Mouse (Mus musculus) layer of hippocampus, adult 9-10 months (tissue): Measurements from ENCODE around the gene Igfbp2.

Source experiments
- DNase-seq: peaks from one replicate; pipeline ENCODE4 v3.0.0; 2022; ENCODE audit warnings: low spot score

Igfbp2 gene

DNA sequence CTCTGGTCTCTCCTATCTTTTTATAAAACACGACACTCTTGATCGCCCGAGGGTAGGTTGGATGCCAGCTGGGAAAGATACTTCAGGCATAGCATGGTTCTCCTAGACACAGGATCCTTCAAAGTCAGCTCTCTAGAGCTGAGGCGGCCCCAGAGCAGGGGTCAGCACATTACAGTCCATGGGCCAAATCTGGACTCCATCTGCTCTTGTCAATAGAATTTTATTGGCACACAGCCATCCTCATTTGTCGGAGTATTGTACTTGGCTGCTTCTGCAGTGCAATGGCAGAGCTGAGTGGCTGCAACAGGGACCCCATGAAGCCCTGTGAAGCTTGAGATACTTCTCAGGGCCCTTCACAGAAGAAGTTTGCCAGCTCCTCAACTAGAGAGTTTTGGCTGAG, 9.1 kb upstream of the Igfbp2 start:
- no peak for DNase-seq

DNA sequence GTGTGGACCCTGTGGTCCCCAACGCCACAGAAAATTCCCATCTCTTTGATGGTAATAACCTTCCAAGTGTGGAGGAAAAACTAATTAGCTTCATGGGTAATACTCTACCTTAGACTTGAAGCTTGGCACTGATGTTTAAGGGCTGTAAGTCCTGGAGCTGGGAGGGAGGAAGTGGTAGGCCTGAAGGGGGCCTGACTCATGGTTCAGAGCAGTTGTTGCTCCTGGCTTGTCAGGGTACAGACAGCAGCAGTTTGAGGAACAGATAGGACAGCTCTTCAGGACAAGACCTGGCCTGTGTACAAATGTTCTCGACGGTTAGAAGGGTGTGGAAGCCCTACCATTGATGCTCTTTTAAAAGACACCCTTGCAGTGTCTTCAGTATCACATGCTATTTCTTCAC, 8.7 kb upstream of the Igfbp2 start:
- DNase-seq = no peak

DNA sequence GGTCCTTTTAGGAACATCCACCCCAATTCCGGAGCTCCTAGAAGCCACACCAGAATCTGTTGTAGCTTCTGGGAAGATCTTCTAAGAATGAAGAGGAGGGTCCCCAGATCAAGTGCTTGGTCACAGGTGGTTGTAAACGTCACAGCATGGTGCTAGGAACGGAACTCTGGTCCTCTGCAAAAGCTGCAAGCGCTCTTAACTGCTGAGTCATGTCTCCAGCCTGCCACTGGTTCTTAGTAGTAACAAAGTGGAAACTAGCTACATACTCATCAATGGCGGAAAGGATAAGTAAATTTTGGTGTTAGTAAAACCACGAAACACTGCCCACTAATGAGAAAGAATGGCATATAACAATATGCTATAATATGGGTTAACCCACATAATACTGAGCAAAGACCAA, 4.3 kb upstream of the Igfbp2 start:
- DNase-seq = no peak

DNA sequence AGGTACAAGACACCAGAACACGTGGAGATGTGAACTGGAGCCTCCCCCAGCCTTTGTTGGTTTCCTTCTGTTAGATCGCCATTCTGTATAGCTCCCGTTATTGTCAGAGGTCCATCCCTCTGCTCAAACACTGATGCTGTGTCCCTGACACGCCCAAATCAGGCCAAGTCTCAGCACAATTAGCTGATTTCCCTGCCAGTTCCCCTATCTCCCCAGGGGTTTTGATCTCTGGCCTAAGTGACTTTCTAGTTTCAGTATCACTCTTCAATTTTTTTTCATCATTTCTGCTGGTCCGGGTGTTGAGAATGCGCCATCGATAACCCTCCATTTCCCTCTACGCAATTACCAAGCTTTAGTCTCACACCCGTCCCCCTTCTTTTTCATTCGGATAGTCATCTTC, 1.4 kb upstream of the Igfbp2 start:
- DNase-seq = no peak

DNA sequence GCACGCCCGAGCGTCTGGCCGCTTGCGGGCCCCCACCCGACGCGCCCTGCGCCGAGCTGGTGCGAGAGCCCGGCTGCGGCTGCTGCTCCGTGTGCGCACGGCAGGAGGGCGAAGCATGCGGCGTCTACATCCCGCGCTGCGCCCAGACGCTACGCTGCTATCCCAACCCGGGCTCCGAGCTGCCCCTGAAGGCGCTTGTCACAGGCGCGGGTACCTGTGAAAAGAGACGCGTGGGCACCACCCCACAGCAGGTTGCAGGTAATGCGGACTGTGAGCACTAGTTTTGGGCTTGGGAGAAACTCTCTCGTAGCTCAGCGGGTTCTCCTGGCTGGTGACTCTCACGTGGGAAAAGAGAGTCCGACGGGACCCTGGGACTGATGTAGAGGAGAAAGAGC, 401 bp downstream of the Igfbp2 start:
- DNase-seq = no peak

DNA sequence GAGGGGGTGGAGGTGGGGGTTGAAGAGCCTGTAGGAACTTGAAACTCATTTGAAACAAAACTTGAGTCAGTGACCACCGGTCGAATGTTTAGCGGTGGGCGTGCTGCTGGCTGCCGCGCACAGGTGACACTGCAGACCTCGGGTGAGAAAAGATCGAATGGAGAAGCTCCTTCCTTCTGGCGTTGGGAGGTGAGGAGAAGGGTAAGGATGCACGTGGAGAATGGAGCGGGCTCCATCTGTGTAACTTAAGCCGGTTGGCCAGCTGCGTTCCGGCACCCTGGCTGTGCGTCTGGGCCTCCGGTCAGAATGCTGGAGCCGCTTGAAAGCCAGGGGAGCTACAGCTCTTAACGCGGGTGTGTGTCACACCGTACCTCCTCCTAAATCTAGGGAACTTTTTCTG, 983 bp downstream of the Igfbp2 start:
- no peak for DNase-seq

DNA sequence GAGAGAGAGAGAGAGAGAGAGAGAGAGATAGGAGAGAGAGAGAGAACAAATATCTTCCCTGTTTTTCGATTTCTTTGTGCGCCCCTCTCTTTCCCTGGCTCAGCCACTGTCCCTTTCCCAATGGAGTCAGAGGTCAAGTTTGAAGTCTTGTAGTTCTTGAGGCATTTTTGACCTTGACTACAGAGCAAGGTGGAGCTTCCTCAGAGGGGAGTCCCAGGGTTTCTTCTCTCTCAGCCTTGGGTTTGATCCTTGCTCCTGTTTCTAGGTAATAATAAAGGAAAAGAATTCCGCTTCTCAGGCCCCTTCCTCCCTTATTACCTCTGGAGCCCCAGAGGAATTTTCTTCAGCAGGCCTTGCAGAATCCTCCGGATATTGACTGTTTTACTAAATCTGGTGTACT, 1.6 kb downstream of the Igfbp2 start:
- no peak for DNase-seq

DNA sequence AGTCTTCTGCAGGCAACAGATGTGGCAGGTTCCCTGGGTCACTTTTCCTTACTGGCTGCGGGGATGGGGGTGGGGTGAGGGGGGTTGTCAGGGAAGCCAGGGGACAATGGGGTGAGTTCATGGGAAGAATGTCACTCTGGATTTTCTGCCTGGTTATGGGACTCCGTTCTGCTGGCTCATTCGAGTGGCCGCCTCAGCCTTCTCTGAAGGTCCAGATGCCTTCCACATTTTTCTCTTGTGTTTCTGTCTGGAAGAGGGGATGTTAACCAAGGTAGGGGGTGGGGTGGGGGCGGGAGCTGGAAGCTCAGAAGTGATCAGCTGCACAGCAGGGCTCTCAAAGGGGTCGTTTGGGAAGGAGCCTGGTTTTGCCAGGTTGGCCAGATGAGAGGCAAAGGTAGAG, 2.1 kb downstream of the Igfbp2 start:
- no peak for DNase-seq

DNA sequence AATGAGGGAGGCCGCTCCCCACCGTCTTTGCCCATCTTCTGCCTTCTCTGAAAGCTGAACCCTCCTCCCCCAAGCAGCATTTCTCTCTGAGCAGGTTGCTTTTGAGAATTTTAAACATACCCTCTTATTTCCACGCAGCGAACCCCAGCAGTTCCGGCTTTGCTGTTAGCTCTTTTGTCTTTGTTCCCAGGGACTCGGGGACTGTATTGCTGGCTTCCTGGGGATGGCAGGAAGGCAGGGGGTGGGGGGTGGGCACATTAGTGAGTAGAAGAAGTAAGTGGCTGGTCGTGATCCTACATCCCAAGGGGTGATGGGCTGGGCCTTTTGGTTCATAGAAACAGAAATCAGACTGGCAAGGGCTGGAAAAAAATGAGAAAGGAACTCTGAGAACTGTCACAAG, 2.6 kb downstream of the Igfbp2 start:
- no peak for DNase-seq

DNA sequence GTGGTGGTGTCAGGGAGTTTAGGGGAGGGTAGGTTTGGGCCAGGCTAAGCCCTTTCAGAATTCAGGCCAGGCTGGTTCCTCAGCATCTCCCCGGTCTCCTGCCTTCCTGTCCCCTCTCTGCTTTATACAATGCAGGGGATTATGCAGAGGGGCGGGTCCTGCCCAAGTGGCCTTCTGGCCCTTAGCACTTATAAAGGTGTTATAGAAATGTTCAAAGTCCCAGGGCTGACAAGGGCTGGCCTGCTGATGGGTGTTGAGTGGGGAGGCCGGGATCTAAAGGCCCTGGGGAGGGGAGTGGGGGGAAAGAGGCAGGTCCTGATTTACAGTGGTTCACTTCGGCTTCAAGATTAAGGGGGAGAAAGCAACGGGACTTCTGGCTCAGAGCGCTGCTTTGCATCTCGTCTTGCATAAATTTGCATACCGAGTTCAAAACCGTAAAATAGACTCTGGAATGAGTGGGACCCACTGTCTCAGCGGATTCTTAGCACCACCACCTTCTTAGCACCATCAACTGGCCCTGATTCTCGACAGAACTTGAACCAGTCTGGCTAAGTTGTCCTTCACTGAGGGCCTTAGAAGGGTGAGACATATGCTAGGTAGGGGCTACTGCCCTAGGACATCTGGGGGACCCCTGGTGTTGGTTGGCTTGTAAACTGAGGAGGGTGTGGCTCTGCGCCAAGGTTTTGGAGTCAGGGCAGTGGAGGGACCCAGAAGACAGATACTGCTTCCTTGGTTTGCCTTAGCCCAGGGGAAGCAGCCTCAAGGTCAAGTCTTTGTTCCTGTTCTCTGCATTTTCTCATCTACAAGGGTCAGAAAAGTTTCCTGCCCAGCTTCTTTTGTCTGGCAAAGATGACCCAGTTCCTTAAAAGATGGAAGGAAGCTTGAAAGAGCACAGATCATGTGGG, 3.4 kb downstream of the Igfbp2 start:
- no peak for DNase-seq

DNA sequence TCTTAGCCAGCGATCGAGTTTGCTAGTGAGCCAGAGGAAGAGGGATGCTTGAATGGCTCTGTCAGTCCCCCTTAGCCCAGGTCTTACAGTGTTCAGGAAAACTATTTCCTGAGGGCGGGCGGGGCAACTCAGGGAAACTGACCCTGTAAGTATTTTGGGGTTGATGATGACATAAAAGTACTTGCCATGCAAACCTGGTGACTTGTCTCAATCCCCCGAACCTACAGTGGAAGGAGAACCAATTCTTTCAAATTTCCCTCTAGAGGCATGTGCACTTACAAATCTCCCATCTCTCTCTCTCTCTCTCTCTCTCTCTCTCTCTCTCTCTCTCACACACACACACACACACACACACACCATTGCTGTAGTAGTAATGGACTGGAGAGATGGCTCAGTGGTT, 4.5 kb downstream of the Igfbp2 start:
- DNase-seq = no peak

DNA sequence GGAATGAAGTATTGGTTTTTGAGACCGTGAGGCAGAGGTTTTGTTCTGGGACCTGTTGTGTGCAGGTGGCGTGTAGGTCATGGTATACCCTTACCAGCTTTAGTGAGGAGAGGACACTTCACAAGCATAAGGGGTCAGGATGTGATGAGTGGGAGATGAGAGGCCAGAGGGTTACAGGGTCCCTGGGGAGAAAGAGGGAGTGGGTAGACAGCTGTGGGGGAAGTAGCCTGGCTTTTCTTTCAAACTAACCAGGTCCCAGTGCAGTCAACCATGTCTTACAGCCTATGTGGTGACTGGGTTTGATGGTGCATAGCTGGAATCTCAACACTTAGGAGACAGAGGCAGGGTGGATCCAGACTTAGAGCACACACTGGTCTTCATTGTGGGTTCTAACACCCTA, 6.2 kb downstream of the Igfbp2 start:
- DNase-seq = no peak

DNA sequence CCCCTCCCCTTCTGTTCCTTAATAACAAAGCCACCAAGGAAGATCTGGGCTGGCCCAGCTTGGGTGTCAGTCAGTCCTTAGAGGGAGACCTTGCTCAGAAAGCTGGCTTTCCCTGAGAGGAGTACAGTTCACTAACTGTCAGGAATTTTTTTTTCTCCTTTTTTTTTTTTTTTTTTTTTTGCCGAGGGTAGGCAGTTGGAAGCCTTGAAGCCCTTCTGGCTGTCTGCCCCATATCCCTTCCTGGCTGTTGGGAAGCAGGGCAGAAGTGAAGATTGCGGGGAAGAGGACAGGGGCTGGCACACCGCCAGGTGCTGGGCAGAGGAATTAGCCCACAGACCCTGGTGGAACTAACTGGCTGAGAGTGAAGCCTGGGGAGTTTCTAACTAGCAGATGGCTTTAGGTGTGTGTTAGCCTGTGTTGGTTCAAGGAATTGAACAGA, 8.4 kb downstream of the Igfbp2 start:
- DNase-seq = no peak

DNA sequence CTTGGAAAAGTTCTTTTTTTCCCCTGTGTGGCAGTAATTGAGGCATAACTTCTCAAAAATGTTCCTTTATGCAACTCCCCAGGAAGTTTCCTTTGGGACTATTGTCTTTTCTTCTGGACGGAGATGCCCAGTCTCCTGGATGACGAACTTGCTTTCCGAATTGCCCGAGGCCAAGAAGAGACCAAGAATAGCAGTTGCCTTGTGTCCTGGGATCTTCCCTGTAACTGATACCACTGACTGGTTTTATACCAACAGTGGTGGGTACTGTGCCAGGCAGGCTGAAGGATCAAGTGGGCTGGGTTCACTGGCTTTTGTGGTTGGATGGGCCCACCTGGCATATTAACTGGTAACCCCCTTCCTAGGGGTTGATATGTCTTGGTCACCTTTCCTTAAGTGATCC, 9.3 kb downstream of the Igfbp2 start:
- no peak for DNase-seq

DNA sequence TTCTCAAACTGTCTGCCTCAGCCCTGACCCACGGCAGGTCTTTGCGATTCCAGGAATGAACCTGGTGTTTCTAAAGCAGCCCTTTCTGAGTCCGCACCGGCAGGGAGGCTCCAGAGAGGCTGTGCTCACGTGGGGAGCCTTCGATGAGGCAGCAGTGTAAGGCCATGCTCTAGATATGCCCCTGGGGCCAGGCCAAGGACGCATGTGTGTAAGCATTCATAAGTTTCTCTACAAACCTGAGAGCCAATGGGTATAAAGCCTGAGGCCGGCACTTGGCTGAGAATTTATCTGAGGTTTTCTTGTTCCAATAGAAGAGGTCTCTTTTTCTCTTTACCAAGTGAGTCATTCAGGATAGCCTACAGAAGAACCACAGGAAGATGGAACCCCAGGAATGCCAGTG, 15.1 kb downstream of the Igfbp2 start:
- no peak for DNase-seq

DNA sequence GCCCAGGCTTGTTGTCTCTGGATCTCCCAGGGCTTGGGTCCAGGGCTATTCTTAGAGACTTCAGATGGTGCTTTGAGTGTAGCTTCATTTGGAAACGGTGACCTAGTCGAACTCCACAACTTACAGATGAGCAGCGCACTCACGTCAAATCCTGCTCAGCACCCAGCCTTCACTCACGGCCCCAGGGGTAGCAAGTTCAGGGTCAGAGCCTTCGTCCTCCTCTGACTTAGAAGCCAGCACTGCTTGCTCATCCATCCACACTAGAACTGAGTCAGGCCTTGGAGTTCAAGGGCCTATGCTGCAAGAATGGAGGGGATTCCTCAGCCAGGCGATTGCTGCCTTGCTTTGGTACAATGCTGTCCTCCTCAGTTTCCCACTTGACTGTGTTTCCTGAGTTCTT, 15.5 kb downstream of the Igfbp2 start:
- DNase-seq = no peak

DNA sequence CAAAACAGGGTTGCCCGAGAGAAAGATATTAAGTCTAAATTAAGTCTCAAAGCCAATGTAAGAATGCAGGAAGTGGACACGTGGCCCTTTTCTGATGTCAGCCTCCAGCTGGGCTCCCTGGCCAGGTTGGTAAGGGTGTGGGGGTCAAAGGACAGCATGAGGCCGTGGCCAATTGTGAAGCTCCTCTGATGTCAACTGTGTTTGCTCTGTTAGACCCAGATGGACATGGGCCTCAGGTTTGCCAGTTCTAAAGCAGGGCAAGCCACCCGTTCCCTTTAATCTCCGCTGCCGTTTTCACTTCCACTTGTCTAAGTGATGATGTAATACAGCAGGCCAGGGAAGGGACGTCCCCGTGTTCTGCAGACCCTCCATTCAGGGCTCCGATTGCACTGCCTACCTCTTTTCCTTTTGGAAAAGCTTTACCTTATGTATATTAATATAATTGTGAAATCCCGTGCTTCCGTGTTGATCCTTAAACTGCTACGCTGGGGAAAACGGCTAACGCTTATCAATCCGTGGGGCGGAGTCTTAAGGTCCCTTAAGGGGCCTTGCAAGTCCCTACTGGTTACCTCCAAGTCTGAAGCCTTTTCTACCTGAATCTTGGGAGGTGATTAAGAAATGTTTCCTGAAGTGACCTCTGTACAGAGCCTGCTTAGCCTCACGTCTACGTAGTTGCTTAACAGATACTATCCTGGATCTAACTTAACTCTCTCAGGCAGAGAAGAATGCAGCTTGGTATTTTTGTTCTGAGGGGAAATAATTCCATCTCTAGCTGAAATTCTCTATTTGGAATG, 18.6 kb downstream of the Igfbp2 start:
- no peak for DNase-seq

DNA sequence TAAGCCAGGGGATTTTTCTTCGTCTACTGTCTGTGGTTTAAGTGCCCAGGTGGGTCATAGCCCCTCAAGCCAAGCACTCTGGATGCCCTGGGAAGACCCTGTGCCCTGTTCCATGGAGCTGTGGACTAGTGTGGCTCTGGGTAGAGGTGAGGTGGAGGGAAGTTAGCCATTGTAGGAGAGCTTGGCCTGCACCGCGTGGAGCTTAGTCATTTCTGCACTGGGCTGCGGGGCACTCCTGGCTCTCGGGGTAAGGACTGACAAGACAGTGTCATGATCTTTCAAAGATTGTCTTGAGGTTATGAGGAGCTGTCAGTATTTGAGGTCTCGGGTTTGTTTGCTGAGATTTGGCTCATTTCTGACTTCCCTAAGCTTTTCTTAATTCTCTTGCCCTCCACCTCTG, 20.4 kb downstream of the Igfbp2 start:
- DNase-seq = no peak

DNA sequence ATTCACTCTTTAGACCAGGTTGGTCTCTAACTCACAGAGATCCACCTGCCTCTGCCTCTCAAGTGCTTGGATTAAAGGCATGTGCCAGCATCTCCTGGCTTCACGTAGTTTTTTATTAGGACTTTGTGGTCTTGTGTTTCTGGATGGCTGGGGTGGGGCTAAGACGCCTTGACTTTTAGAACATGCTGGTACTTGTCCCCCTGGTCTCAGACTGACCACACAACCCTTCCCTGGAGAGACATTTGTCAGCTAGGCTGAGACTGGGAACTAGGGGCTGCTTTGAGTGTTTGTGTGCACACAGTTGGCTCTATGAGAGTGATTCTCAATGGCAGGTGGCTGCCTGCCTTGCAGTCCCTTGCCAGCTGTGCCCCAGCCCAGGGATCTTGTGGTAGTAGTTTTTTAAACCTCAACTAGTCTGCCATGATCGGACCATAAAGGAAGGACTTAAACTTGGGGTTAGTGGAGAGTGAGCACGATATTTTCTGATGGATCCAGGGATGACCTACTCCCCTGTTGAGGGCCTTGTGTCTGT, 23.6 kb downstream of the Igfbp2 start:
- no peak for DNase-seq

DNA sequence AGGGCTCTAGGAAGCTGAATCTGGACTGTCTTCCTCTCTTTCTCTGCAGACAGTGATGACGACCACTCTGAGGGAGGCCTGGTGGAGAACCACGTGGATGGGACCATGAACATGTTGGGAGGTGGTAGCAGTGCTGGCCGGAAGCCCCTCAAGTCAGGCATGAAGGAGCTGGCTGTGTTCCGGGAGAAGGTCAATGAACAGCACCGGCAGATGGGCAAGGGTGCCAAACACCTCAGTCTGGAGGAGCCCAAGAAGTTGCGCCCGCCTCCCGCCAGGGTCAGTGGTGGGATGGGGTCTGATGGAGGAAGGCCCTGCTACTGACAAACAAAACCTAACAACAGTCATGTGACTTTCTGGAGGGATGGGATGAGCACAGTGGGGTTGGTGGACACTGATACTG, 24.7 kb downstream of the Igfbp2 start:
- no peak for DNase-seq

DNA sequence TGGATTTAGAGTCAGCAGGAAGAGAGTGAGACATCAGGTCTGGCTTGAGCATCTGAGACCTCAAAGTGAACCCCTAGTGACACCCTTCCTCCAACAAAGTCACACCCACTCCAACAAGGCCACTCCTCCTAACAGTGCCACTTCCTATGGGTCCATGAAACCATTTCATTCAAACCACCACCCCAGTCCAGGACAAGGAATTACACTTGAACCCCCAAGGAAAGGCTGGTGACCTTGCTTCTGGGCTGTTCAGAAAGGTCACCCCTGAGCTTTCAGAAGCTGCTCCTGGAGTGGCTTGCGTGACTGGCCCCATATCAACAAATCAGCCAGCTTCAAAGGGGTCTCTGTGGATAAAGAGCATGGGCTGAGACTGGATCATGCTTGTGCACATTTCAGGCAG, 29.5 kb downstream of the Igfbp2 start:
- no peak for DNase-seq

DNA sequence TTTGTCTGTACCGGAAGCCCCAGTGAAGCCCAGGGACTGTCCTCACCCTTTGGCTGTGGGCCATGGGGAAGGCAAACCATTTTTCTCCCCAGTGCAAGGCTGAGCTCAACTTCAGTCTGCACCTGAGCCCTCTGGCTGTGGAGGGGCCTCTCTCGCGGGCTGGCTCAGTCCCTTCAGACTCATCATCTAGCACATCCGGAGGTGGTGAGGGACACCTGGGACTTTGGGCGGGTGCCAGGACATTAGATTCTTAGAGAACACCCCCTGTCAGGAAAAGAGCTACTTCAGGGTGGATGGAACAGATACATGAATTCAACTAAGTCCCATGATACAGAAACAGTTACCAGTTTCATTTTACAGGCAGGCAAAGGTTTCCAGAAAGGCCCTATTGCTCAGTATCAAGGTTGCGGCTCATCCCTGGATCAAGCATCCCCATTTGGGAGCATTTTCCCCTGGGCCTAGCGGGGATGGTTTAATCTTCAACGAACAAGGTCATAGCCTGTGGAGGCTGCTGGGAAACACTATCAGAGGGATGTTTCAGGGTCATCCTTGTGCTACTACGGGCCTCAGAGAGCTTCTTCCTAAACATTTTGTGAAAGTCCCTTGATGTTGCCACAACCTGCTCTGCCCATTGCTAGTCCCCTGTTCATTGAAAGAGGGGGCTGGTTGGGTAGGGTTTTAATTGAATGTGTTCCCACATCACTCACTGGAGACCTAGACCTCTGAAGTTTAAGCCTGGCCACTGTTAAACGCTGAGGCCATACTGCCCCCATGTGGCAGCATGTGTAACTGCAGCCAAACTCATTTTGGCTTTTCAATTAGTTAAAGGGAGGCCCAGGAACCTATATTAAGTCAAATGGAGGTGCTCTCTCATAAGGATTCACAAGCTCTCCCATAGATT, 30.3 kb downstream of the Igfbp2 start:
- DNase-seq = no peak
